ENCODE assay signal across 7 mouse cellular contexts in the genomic region with DNA sequence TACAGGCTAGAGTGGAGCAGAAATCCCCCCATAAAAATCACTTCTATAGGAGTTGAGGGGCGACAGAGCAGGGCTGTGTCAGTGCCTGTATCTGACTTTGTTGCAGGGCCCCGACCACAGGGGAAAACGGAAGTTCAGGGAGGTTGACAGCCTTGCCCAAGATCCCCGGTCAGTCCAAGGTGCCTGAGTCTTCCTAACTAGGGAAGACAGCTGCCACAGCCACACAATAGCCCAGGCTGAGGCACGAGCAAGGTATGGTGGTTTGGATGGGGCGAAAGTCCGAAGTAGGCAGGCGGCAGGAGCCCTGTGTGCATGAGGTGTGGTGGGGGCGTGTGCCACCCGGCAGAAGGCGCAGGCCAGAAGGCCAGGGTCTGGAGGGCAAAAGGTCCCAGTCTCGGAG. TPM values are rescaled to one million over a fixed set of nuclear protein-coding genes. Genes with fewer than 3 reads are reported as not detected.
A peak's percentile ranks its signal among the peaks of the same experiment; 100 is the strongest.
DNase-seq lines count a peak whose midpoint lies in the region; ATAC-seq and TF ChIP-seq lines count a peak whose summit lies in the region.

TSS of gene Slc16a3 (plus strand) at position 153 of the 400 bp plus-strand sequence.

- H3K9ac ChIP-seq in forebrain, postnatal 0 days, result peak within 1 kb of the TSS; percentile 18
- peak within 1 kb of the TSS; percentile 79 for H3K9ac ChIP-seq in limb, embryonic 12.5 days (replicated peaks)

- H3K36me3 ChIP-seq in forebrain, postnatal 0 days (ENCODE audit: insufficient read depth), result no peaks in the 10 kb centered on the region
- no peaks in the 10 kb centered on the region for H3K36me3 ChIP-seq in limb, embryonic 12.5 days

- H3K4me2 ChIP-seq in forebrain, postnatal 0 days (ENCODE audit: low read depth), result peak within 1 kb of the TSS; percentile 50
- H3K4me2 ChIP-seq in limb, embryonic 12.5 days, result peak within 1 kb of the TSS; percentile 83

- no peak for DNase-seq in urinary bladder, adult 2 months (ENCODE audit: low spot score)
- DNase-seq in urinary bladder, adult 18-20 months (ENCODE audit: low spot score in 2 of 2), result no peak
- DNase-seq in forebrain, postnatal 0 days, result no peak
- peak; percentile 52 for DNase-seq in naive thymus-derived CD4-positive, alpha-beta T cell, adult 2 months (ENCODE audit: low read depth)
- DNase-seq in thymus, postnatal 14 days, result no peak

- 39% methylated on average over 12 of the region's 12 CpGs for WGBS in forebrain, postnatal 0 days
- 25% methylated on average over 12 of the region's 12 CpGs for WGBS in limb, embryonic 12.5 days

- TF ChIP-seq CTCF in forebrain, postnatal 0 days (IDR thresholded peaks at IDR 0.05; ENCODE audit: low read depth), result no peak

- ATAC-seq in forebrain, postnatal 0 days, result no peak
- ATAC-seq in limb, embryonic 12.5 days (ENCODE audit: insufficient number of reproducible peaks, insufficient read depth, low FRiP score, low TSS enrichment, low read depth), result peak; percentile 3; the same call in 1 of the 2 replicates
- no peak for ATAC-seq in inflammation-experienced regulatory T-cells, adult 6 months

- peak within 1 kb of the TSS; percentile 35 for H3K4me3 ChIP-seq in forebrain, postnatal 0 days (ENCODE audit: low read depth, low read length)
- peak within 1 kb of the TSS; percentile 56 for H3K4me3 ChIP-seq in limb, embryonic 12.5 days (replicated peaks)

- peaks cover 18% of the 10 kb centered on the region for H3K27me3 ChIP-seq in forebrain, postnatal 0 days (ENCODE audit: insufficient read depth, low read length)
- peaks cover 28% of the 10 kb centered on the region for H3K27me3 ChIP-seq in limb, embryonic 12.5 days

- no peaks in the 10 kb centered on the region for H3K9me3 ChIP-seq in forebrain, postnatal 0 days (ENCODE audit: low read length)
- H3K9me3 ChIP-seq in limb, embryonic 12.5 days, result no peaks in the 10 kb centered on the region

- H3K4me1 ChIP-seq in forebrain, postnatal 0 days (ENCODE audit: insufficient read depth), result no peaks in the 10 kb centered on the region
- H3K4me1 ChIP-seq in limb, embryonic 12.5 days (replicated peaks), result peaks cover 45% of the 10 kb centered on the region

- no peak within 1 kb of the TSS for H3K27ac ChIP-seq in forebrain, postnatal 0 days (ENCODE audit: low read depth, low read length)
- peak within 1 kb of the TSS; percentile 72 for H3K27ac ChIP-seq in limb, embryonic 12.5 days

RNA-seq across cellular contexts. Expression of gene Slc16a3, which starts in this region (rescaled TPM):
- 16.5 and 17.3 TPM in 2 replicates for polyA plus RNA-seq in urinary bladder, adult 2 months (2012; rRNA removed)
- total RNA-seq in forebrain, postnatal 0 days (2014; rRNA removed), result 7.2 and 9.0 TPM in 2 replicates
- polyA plus RNA-seq in forebrain, postnatal 0 days (2015; fragmentation: Nextera tagmentation; extraction: Ambion mirVana), result 2.6 and 3.6 TPM in 2 replicates
- polyA plus RNA-seq in limb, embryonic 12.5 days (2016; fragmentation: Nextera tagmentation; extraction: Ambion mirVana), result 77.0 and 77.4 TPM in 2 replicates
- 1 to 10 TPM; 2.9 to 4.0 (median 3.4) TPM for polyA plus RNA-seq in inflammation-experienced regulatory T-cells, adult 6 months (2017; shearing (Covaris generic))
